Mouse (Mus musculus) right cerebral cortex, postnatal 4 days (tissue): ENCODE results near the gene Ccdc117.
"Not testable (repeated sequence)": the region's sequence is repeated elsewhere in the genome, so short reads cannot be mapped to it uniquely, and the experiment has no call there.

Experiments used
- DNase-seq: peaks from one replicate; pipeline ENCODE4 v3.0.0-alpha.2; 2022

Ccdc117 gene

DNA sequence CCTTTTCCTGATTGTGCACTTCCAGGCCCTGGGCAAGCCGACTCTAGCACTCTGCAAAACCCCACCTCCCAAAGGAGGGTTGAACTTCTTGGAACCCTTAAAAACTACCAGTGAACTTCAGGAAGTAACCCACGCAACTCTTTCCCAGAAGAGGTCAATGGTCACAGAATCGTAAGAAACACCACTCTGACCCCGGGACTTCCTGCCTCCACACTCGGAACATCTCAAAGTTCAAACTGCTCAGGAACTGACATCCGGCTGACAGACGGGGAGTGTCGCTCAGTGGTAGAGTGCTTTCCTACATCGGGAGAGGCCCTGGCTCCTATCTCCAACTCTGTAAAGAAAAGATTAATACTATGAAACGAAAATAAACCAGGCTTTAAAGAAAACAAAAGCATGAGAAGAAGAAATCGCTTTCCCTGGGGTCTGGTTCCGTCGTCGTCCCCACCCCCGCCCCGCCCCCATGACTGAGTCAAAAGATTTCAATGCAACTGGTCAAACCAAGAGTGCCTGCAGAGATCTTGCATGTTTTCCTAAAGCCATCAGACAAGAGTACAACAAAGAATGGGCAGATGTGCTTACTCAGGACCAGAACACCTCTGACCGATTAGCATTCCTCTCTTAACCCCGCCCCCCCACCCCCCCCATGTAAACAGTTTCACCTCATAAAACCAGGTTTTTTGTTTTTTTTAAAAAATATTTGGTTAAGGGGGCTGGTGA is 36.0 kb downstream of the Ccdc117 start:
- DNase-seq, result no peak

DNA sequence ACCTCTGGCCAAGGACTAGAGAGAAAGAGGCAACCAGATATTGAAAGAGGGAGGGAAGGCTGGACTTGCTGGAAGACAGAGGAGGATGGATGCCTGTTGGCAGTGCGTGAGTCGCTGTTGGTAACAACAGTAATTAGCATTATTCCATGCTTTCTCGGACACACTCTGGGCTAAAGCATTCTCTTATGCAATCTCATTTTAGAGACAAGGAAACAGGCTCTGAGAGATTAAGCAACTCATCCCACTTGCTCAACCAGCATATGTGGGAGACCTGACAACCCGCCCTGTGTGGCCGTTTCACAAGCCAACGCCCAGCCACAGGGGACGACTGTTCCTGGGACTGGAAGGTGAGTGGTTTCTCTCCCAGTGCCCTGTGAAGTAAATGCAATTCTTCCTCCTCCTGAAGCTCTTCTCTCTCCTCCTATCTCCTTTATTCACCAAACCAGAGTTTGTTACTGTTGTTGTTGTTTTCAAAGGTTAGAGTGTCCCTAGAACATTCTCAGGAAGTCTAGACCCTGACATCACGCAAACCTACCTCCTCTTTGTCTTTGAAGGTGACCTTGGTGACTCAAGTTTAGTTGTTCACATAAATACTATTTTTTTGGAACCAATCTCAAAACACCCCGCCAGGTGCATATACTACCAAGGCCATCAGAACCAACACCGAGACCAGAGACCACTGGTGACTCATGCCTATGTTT is 39.5 kb downstream of the Ccdc117 start:
- no peak for DNase-seq

DNA sequence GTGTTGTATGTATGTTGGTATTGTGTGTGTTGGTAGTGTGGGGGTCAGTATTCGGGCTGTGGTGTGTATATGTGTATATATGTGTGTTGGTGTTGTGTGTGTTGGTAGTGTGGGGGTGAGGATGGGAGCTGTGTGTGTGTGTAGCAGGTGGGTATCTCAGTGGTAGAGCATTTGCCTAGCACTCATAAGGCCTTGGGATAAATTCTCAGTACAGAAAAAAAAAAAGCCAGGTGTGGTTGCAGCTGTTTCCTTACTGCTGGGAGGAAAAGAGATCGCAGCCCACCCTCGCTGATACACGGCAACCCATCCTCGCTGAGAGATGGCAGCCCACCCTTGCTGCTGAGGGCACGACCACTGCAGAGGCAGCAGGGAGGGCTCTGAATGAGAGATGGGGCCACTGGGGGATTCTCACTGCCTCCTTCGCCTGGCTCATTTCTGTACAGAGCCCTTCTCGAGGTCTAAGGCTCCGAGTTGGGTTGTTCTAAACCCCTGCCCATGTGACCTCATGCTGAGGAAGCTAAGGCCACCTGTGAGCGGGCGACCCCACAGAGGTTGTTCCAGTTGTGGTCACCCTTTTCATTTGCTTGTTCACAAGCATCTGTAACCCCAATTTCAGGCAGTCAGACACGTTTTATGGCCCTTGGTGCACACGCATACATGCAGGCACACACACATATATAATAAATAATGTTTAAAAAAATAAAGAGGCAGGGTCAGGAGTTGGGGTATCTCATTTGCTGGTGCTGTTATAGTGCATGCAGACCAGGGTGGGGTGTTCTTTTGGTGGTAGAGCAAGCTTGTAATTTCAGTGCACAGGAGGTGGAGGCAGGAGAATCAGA is 40.9 kb downstream of the Ccdc117 start:
- DNase-seq, result no peak

DNA sequence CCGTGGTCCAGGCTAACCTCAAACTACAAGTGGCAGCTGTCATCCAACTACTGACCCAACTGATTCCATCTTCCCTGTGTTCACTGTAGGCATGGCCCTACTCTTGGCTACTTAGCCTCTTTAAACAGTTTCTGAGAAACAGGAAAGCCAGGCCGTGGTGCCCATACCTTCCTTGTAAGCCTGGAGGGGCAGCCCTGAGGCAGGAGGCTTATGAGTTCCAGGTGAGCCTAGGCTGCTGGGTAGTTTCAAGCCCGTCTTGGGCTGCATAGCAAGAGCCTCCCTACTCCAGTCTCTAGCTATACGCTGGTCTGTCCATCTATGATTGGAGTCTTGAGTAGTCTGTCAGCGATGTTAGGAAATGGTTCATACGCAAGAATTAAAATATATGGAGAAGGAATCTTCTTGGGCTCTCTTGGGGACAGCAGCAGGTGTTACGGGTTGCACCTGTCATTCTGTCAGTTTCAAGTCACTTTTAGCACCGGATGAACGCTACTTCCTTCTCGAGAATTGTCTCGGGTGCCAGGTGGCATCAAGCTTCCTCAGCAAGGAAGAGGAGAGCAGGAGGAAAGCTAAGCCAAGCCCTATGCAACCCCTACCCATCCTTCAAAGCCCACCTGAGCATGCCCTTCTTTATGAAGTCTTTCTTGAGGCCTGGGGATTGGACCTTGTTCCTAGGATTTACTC is 41.9 kb downstream of the Ccdc117 start:
- DNase-seq, result no peak

DNA sequence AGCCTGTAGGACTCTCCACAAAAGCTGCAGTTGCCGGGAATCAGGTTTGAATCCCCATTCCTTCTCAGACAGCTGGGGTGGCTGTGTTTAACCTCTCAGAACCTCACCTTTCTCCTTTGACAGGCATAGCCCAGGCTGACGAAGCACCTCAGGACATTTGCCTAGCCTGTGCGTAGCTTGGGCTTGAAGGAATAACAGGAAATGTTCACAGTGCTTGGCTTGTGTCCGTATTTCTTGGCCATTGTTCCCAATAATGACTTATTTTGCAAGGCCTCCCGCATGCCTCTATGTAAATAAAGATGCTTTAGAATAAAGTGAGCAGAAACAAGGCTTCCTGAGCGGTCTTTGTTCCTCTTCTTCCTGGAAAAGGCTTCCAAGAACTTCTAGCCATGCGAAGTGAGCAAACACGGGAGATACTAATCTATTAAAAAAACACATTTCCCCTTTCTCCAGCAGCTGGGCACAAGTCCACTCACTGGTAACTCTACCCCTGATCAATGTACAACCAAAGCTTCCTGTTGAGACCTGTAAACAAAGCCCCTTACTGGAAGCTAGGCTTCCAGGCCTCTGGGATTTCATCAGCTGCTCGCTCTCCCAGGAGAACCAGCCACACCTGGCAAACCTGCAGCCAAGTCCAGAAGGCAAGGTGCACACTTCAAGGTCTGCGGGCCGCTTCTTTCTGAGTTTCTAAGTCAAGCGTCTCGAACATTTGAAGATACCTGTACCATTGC is 42.9 kb downstream of the Ccdc117 start:
- DNase-seq, result no peak

DNA sequence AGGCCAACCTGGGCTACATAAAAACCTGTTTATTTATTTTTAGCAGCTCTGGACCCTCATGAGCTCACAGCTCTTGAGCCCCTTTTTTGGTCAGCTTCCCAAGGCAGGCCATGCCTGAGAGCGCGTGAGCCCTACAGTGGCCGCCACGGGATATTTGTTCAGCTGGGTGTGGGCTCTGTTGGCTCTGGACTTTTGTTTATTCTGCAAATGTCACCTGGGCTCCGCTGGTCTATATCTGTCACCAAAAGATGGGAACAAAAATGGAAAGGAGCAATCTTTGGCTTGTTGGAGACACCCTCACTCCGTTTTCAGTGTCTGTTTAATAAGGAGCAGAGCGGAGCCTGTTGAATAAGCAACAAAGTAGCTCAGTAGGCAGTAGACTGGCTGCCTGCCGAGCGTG is 43.6 kb downstream of the Ccdc117 start:
- no peak for DNase-seq

DNA sequence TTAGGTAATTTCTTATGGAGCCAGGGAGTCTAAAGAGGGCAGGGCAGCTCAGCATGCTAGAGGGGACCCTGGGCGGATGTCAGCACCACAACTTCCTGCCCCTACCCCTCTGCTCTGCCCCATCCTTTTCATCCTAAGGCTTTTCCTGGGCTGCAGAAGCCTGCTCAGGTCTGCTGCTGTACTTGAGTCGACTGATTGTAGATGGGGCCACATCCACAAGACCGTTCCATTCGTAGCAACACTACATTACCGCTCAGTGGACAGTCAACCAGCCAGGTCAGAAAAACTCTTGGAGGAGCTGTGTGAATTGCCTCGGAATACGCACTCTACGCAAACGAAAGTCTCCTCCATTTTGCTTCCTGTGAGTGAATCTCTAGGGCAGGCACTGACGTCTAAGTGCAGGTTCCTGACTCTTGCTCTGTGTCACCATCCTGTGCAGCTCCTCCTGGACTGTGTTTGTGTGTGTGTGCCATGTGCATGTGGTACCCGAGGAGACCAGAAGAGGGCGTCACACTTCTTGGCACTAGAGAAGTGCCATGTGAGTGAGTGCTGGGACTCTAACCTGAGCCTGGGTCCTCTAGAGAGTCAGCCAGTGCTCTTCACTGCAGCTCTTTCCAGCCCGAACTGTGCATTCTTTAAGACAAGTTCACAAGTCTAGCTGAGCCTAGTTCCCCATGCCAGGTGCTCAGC is 45.3 kb downstream of the Ccdc117 start:
- no peak for DNase-seq

DNA sequence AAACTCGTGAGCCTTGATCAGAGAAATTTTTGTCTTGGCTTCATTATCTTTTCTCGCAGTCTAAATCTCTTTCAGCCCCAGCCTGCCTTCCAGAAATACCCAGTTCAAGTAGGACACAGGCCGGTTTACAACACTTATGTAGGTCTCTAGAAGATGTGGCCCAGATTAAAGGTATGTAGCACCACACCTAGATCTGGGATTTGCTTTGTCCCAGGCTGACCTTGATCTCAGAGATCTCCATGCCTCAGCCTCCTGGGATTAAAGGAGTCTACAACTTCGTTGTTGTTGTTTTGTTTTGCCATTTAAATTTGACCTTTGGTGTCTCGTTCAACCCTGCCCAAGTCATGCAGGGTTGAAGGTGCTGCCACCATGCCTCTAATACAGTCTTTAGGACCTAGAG is 46.1 kb downstream of the Ccdc117 start:
- DNase-seq, result no peak

DNA sequence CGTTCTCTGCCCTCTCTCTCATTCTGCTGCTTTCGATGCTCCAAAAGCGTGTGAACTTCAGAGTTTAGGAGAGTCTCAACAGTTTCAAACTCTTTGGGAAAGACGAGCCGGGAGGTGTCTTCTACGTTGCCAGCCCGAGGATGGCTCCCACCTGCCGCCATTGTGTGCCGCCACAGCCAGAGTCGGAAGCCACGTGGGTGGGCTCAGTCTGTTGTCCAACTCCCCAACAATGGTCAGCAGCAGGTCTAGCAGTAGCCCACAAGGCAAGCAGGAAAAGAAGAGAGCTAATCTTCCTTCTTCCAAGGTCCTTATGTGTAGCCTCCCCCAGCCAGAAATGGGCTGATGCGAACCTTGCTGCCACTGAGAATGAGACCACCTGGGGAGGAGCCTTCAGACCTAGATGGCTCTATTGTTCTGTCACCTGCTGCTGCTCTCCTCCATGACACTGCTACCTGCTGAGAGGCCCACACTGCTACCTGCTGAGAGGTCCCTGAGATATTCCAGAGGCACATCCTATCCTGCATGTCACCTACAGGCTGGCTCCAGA is 46.6 kb downstream of the Ccdc117 start:
- DNase-seq, result no peak

DNA sequence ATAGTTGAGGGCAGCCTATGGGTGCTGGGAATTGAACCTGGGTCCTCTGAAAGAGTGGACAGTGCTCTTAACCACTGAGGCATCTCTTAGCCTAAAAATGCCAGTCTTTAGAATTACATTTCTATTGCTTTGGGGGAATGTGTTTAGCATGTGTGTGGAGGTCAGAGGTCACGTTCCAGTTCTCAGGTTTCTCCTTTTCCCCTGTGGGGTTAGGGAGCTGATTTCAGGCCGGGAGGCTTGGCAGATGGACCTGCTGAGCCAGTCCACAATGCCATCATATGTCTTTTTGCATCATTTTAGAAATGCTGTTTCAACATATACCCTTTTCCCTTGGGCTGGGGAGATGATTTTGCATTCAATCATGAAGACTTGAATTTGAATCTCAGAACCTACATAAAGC is 48.1 kb downstream of the Ccdc117 start:
- DNase-seq, result no peak

DNA sequence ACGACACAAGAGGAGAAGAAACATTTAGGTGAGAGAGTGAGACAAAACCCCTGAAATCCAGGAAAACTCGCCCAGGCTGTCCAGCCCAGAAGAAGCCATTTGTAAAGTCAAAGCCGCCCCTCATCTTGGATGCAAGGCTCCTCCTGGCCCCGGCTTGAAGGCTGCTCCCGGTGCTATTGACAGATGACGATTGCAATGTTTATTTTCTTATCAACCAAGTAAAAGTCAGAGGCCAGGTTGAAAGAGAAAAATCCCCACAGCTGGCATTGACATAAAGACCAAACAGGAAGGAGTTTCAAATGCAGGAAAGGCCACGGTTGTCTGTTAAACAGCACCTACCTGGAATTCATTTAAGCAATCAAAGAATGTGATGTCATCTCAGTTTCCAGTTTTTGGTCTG is 50.1 kb downstream of the Ccdc117 start:
- DNase-seq, result no peak

DNA sequence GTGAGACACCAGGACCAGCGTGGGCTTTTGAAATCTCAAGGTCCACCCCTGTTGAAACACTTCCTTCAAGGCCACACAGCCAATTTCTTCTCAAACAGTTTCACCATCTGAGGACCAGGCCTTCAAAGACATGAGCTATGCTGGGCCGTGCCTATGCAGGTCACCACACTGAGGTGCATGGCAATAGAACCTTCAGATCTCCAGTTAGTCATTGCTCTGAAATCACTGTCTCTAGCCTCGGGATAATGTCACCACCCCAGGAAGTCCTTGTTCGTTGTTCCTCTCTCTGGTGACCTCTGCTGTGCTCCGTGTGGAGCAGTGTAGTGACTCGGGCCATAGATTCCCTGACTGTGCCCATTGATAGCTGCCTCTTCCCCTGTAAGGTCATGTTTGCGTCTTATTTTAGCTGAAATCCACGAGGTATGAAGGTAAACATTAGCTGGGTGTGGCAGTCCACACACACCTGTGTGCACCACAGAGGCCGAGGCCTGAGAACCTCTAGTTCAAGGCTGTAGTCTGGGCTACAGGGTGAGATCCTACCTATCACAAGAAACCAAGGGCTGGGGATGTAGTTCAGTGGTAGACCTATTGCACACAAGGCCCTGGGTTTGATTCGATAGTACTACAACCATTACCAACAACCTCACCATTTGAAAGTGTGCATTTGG is 50.9 kb downstream of the Ccdc117 start:
- no peak for DNase-seq

DNA sequence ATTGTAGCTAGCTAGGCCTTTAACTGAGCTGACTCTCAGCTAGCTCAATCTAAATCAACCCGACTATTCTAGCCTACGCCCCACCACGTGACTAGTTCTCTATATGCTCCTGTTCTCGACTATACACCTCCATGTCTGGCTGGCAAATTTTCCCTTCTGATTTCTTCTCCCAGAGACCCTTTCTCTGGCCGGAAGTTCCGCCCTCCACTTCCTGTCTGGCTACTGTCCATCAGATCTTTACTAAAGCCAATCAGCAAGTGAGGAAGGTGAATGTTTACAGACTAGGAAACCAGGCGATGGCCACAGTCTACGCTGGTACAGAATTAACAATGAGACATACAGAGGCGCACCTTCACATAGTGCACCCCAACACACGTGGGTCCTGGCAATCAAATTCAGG is 52.6 kb downstream of the Ccdc117 start:
- DNase-seq, result not testable (repeated sequence)

DNA sequence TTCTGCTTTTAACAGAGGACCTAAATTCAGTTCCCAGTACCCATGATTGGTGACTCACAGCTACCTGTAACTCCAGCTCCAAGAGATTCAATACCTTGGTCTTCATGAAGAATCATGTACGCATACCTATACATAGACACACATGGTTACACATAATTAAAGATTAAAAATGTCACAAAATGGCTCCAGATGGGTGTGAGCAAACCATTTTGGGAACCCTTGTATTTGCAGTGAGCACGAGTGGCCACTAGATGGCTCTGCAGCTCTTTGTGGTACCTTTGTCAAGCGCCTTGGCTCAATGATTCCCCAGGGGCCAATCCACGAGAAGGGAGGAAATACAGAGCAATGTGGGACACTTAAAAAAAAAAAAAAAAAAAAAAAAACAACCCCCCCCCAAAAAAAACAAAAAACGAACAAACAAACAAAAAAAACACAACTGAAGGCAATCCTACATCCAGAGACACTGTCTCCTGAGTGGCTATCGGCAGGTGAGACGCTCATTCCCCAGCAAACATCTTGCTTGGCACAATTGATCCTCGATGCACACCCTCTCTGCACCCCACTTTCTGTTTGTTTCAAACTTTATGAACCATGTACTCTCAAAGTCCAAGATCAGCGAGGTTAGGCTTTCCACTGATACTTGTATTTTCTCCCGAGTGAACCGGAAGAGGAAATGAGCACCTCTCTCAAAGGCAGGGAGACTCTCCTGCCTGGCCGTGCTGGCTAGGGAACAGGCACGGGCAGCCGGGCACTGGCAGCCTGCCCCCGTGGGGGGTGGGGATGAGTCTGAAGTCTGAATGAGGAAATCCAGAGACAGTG is 56.6 kb downstream of the Ccdc117 start:
- DNase-seq, result peak; percentile 84

DNA sequence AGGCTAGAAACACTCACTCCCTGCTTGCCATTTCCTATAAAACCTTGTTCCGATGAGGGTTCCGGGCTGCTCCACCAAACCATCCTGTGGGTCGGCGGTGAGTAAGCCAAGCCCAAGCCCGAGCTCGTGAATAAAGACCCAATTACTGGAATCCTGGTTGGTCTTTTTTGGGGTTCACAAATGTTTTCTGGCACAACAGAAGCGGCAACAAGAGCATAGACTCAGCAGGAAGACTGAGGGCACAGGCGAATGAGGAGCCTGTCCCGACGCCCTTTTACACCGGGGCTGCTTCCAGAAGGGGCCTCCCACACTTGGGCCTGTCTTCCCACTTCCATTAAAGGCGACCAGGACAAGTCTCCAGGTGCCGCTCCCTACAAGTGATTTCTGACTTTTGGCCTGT is 59.4 kb downstream of the Ccdc117 start:
- no peak for DNase-seq
